In the genomic region with DNA sequence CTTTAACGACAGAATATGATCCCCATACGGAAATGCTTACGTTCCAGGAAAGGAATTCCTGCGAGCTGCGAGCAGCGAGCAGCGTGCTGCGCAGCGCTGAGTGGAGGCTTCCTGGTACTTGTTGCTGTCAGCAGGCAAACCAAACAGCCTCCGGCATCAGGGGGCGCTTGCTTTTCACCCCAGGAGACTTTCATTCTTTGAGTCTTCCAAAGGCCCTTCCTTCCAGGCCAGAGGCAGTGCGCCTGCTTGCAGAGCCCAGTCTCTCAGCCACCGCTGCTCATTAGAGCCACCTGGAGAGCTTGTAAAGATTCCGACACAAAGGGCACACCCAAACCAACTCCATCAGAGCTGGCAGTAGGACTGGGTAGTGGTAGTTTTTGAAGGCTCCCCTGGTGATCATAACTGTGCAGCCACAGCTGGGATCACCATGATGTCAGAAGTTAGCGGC, we compare ENCODE assay signal across 10 mouse cellular contexts. TPM values are rescaled to one million over a fixed set of nuclear protein-coding genes. Genes with fewer than 3 reads are reported as not detected.
A peak's percentile ranks its signal among the peaks of the same experiment; 100 is the strongest.
DNase-seq lines count a peak whose midpoint lies in the region; ATAC-seq and TF ChIP-seq lines count a peak whose summit lies in the region.
"Had no signal": no experiment of that assay in that cellular context is flagged by ENCODE, and none has a peak within 500 bp of the region (broad histone marks: within the 10 kb centered on the region; RNA-seq: fewer than 3 reads in every experiment).

No protein-coding gene starts in this region.

- peak overlapping the region; percentile 33 for H3K4me3 ChIP-seq in kidney, embryonic 16.5 days (ENCODE audit: low read length)
- no peak overlapping the region for H3K4me3 ChIP-seq in kidney, adult 2 months (ENCODE audit: insufficient read depth, low read depth, low read length)
- H3K4me3 ChIP-seq in hindbrain, embryonic 10.5 days: peak overlapping the region; percentile 39

- peaks cover 6% of the 10 kb centered on the region; the same call in 1 of the 2 replicates for H3K4me1 ChIP-seq in kidney, embryonic 16.5 days (ENCODE audit: insufficient read depth, low read length)
- H3K4me1 ChIP-seq in kidney, adult 2 months (ENCODE audit: control insufficient read depth, insufficient read depth, low read length): no peaks in the 10 kb centered on the region
- peaks cover 38% of the 10 kb centered on the region for H3K4me1 ChIP-seq in hindbrain, embryonic 10.5 days (replicated peaks)

- H3K9me3 ChIP-seq in kidney, embryonic 16.5 days (ENCODE audit: low read length): no peaks in the 10 kb centered on the region
- no peaks in the 10 kb centered on the region for H3K9me3 ChIP-seq in hindbrain, embryonic 10.5 days

- 6% methylated on average over 15 of the region's 15 CpGs for WGBS in kidney, embryonic 16.5 days
- 29% methylated on average over 15 of the region's 15 CpGs for WGBS in kidney, adult 2 months
- 5% methylated on average over 15 of the region's 15 CpGs for WGBS in hindbrain, embryonic 10.5 days

- DNase-seq in kidney, adult 2 months: no peak
- DNase-seq in embryo, embryonic 11.5 days (ENCODE audit: low read depth, low spot score): peak; percentile 60
- peak; percentile 68 for DNase-seq in hindbrain, embryonic 10.5 days (ENCODE audit: low spot score)
- peak; percentile 89 for DNase-seq in mesoderm, embryonic 11.5 days (ENCODE audit: low read depth, low spot score)
- DNase-seq in spleen, postnatal 10 days (ENCODE audit: low spot score in 2 of 2): no peak
- no peak for DNase-seq in thymus, postnatal 25 days

- H3K27me3 ChIP-seq in kidney, embryonic 16.5 days (ENCODE audit: insufficient read depth, low read length): no peaks in the 10 kb centered on the region
- H3K27me3 ChIP-seq in kidney, adult 2 months (replicated peaks; ENCODE audit: control insufficient read depth, insufficient read depth, low read length): no peaks in the 10 kb centered on the region
- peaks cover 57% of the 10 kb centered on the region for H3K27me3 ChIP-seq in hindbrain, embryonic 10.5 days (ENCODE audit: insufficient read depth, poor library complexity, severe bottlenecking)

- no peak for TF ChIP-seq CTCF in kidney, adult 2 months (conservative IDR thresholded peaks at IDR 0.05; ENCODE audit: insufficient read depth, insufficient read length, low read depth, low read length)

- H3K9ac ChIP-seq in kidney, embryonic 16.5 days (replicated peaks; ENCODE audit: low read length): peak overlapping the region; percentile 56

- no peaks in the 10 kb centered on the region for H3K36me3 ChIP-seq in kidney, embryonic 16.5 days (ENCODE audit: insufficient read depth, low read length)
- H3K36me3 ChIP-seq in kidney, adult 2 months (ENCODE audit: control insufficient read depth, insufficient read depth, low read length): no peaks in the 10 kb centered on the region
- H3K36me3 ChIP-seq in hindbrain, embryonic 10.5 days: no peaks in the 10 kb centered on the region
- H3K36me3 ChIP-seq: G1E had no signal

- no peak overlapping the region for H3K27ac ChIP-seq in kidney, embryonic 16.5 days (ENCODE audit: low read length)
- no peak overlapping the region for H3K27ac ChIP-seq in kidney, adult 2 months (ENCODE audit: insufficient read depth, low read depth, low read length)
- peak overlapping the region; percentile 64 for H3K27ac ChIP-seq in hindbrain, embryonic 10.5 days

- peak; percentile 84 for ATAC-seq in kidney, embryonic 16.5 days (ENCODE audit: low FRiP score, low TSS enrichment)
- ATAC-seq in megakaryocyte-erythroid progenitor cell, adult 5-6 weeks (replicated peaks; ENCODE audit: low FRiP score, low TSS enrichment, poor library complexity, severe bottlenecking): no peak

- TF ChIP-seq POLR2A in kidney, adult 2 months (IDR thresholded peaks at IDR 0.05; ENCODE audit: low read depth, low read length): no peak

- H3K4me2 ChIP-seq in kidney, embryonic 16.5 days (replicated peaks; ENCODE audit: low read depth, low read length): peak overlapping the region; percentile 53

RNA-seq across cellular contexts. Expression of a gene that starts 48.9 kb away (rescaled TPM):
- 1.3 and 1.6 TPM in 2 replicates for polyA plus RNA-seq in kidney, embryonic 16.5 days (2015; fragmentation: Nextera tagmentation; extraction: Ambion mirVana)
- 1.1 and 1.7 TPM in 2 replicates for polyA plus RNA-seq in kidney, adult 2 months (2012; rRNA removed)
- 0.82 and 1.3 TPM in 2 replicates for polyA plus RNA-seq in hindbrain, embryonic 10.5 days (2016; fragmentation: Nextera tagmentation; extraction: Ambion mirVana)
- total RNA-seq in megakaryocyte-erythroid progenitor cell, adult 5-6 weeks (2014; fragmentation: Nextera tagmentation): not detected in 2 replicates
- total RNA-seq in megakaryocyte-erythroid progenitor cell, adult 5-6 weeks (2017): not detected in 2 replicates
- total RNA-seq: G1E had no signal
- polyA plus RNA-seq: G1E; large intestine, adult 2 months had no signal

Comparison
In these comparisons a context has a peak if more than half of its experiments do, and no peak if none do; other contexts are left out.
1. DNase-seq: peak in embryo, embryonic 11.5 days (single experiment), hindbrain, embryonic 10.5 days (single experiment) and mesoderm, embryonic 11.5 days (single experiment); none in kidney, adult 2 months (single experiment), spleen, postnatal 10 days (0 of 2) and thymus, postnatal 25 days (single experiment).